Mouse (Mus musculus) heart, embryonic 13.5 days (tissue): ENCODE measurements around the gene 2900011O08Rik. TPM values are rescaled to one million over a fixed set of nuclear protein-coding genes. Genes with fewer than 3 reads are reported as not detected.

Experiments
- ATAC-seq: fragments of 200-750 bp; cut with Nextera tagmentation; 2 replicates; pipeline ENCODE4 v1.8.0; 2017; ENCODE audit warnings: moderate TSS enrichment; ENCODE audit not compliant: insufficient number of reproducible peaks, low FRiP score, low TSS enrichment; ENCODE audit errors: extremely low read depth
- H3K27ac ChIP-seq: fragments of 300-500 bp; sonication (generic); replicated peaks from 2 replicates; pipeline ENCODE4 v1.5.1; 2015; ENCODE audit warnings: moderate library complexity, mild to moderate bottlenecking, inconsistent platforms
- H3K27me3 ChIP-seq: fragments of 300-500 bp; sonication (generic); replicated peaks from 2 replicates; pipeline ENCODE4 v1.6.1; 2015; ENCODE audit warnings: mild to moderate bottlenecking, inconsistent platforms
- H3K36me3 ChIP-seq: fragments of 300-500 bp; sonication (generic); 2 replicates; pipeline ENCODE4 v1.6.1; 2015; ENCODE audit warnings: mild to moderate bottlenecking, inconsistent platforms
- H3K4me1 ChIP-seq: fragments of 300-500 bp; sonication (generic); 2 replicates; pipeline ENCODE4 v1.6.1; 2015; ENCODE audit warnings: inconsistent platforms
- H3K4me2 ChIP-seq: fragments of 300-500 bp; sonication (generic); 2 replicates; pipeline ENCODE4 v1.6.1; 2015; ENCODE audit warnings: inconsistent platforms, mild to moderate bottlenecking, moderate library complexity
- H3K4me3 ChIP-seq: fragments of 300-500 bp; sonication (generic); 2 replicates; pipeline ENCODE4 v1.5.1; 2015; ENCODE audit warnings: moderate library complexity, mild to moderate bottlenecking, inconsistent platforms
- H3K9ac ChIP-seq: fragments of 300-500 bp; sonication (generic); 2 replicates; pipeline ENCODE4 v1.6.1; 2015; ENCODE audit warnings: inconsistent platforms, mild to moderate bottlenecking, moderate library complexity
- H3K9me3 ChIP-seq: fragments of 300-500 bp; sonication (generic); 2 replicates; pipeline ENCODE4 v1.6.1; 2016; ENCODE audit warnings: inconsistent platforms
- WGBS: fragments of 180-500 bp; shearing (Covaris S2); methylation state at CpG from one replicate; pipeline ENCODE4 v1.1.7; 2015; ENCODE audit warnings: mixed read lengths; 5-methylcytosine and 5-hydroxymethylcytosine counted together
- microRNA-seq: library from miRNA; unstranded; fragments of <30 nt; microRNA quantifications from one replicate; pipeline ENCODE4, GENCODE M21; 2016
- polyA plus RNA-seq: library from polyadenylated mRNA; unstranded; fragments of >200 nt; fragmentation: Nextera tagmentation; extraction: Ambion mirVana; gene quantifications from 2 replicates; pipeline ENCODE4 v1.2.1, GENCODE M21; 2015

2900011O08Rik gene
- polyA plus RNA-seq, 1 experiment from 2014 or later = 1.2 TPM

GRCm38 (mm10) chr16:14143298-14143697 is 156.9 kb downstream of the 2900011O08Rik start:
- no peak overlapping the region for H3K4me2 ChIP-seq
- WGBS = 69% methylated on average over 3 of the region's 3 CpGs
- H3K36me3 ChIP-seq = peaks cover 89% of the 10 kb centered on the region
- H3K9ac ChIP-seq = no peak overlapping the region
- H3K27me3 ChIP-seq = no peaks in the 10 kb centered on the region
- no peak for ATAC-seq
- no peak overlapping the region for H3K4me3 ChIP-seq
- no peaks in the 10 kb centered on the region for H3K4me1 ChIP-seq
- H3K27ac ChIP-seq = no peak overlapping the region
- H3K9me3 ChIP-seq = no peaks in the 10 kb centered on the region

- ATAC-seq = no peak
- Histone ChIP-seq H3K36me3 (peaks cover 87% of the 10 kb centered on the region), H3K9me3 (no peaks in the 10 kb centered on the region), H3K4me1 (no peaks in the 10 kb centered on the region), H3K27me3 (no peaks in the 10 kb centered on the region), H3K9ac (no peak overlapping the region), H3K4me3 (no peak overlapping the region), H3K4me2 (no peak overlapping the region), H3K27ac (no peak overlapping the region)
Measured at GRCm38 (mm10) chr16:14147712-14148111, 161.3 kb downstream of the 2900011O08Rik start.

Small RNA genes lying within 50 kb of the gene (microRNA-seq; reads per million reads assigned to microRNA genes)
- not detected for gene Gm27671

Other genes starting within 250 kb of the 2900011O08Rik start
- 48.2 and 50.8 TPM in 2 replicates for gene Rrn3, start 205.9 kb upstream of the 2900011O08Rik start, polyA plus RNA-seq
- gene Ntan1, start 167.8 kb upstream of the 2900011O08Rik start, polyA plus RNA-seq = 145 and 149 TPM in 2 replicates
- 62.3 and 65.5 TPM in 2 replicates for gene Pdxdc1, start 83.5 kb upstream of the 2900011O08Rik start, polyA plus RNA-seq
- gene Mpv17l, start 83.4 kb upstream of the 2900011O08Rik start, polyA plus RNA-seq = 2.7 and 3.3 TPM in 2 replicates
- 0.27 TPM in 1 of 2 replicates, not detected in the other for gene Ifitm7, start 284 bp downstream of the 2900011O08Rik start, polyA plus RNA-seq
- gene Nde1, start 176.7 kb downstream of the 2900011O08Rik start, polyA plus RNA-seq = 66.0 and 69.8 TPM in 2 replicates
- gene Marf1, start 176.7 kb downstream of the 2900011O08Rik start, polyA plus RNA-seq = 8.6 and 9.9 TPM in 2 replicates